Mouse (Mus musculus): ENCODE measurements around the gene Blcap. TPM values are rescaled to one million over a fixed set of nuclear protein-coding genes. Genes with fewer than 3 reads are reported as not detected.

The Blcap gene
- polyA plus RNA-seq, 1 experiment from 2014 or later, result 25.9 TPM

- no peaks in the 10 kb centered on the region for H3K9me3 ChIP-seq (ENCODE audit: control insufficient read depth, low read length)
- whole genome bisulfite sequencing, result 66% methylated on average over 24 of the region's 24 CpGs
- no peak overlapping the region for H3K4me2 ChIP-seq
- H3K4me1 ChIP-seq (replicated peaks; ENCODE audit: control insufficient read depth, insufficient read depth, low read length), result peaks cover 12% of the 10 kb centered on the region
- H3K36me3 ChIP-seq (ENCODE audit: control insufficient read depth, insufficient read depth, low read length), result no peaks in the 10 kb centered on the region
- no peak for ATAC-seq (replicated peaks; ENCODE audit: low FRiP score)
- DNase-seq (ENCODE audit: low spot score), result no peak
- no peak overlapping the region for H3K4me3 ChIP-seq (ENCODE audit: low read depth, low read length)
- no peaks in the 10 kb centered on the region for H3K27me3 ChIP-seq (replicated peaks; ENCODE audit: control insufficient read depth, insufficient read depth, low read length)
- H3K9ac ChIP-seq (ENCODE audit: low read depth, low read length), result no peak overlapping the region
- no peak overlapping the region for H3K27ac ChIP-seq (ENCODE audit: low read depth, low read length)
Observed at GRCm38 (mm10) chr2:157540073-157540952, 30.8 kb downstream of the Blcap start.

GRCm38 (mm10) chr2:157537118-157537517, 34.0 kb downstream of the Blcap start:
- 47% methylated on average over 7 of the region's 7 CpGs for WGBS

GRCm38 (mm10) chr2:157536476-157537081, 34.5 kb downstream of the Blcap start:
- 0 out of 2 replicates have a peak, but pooled peaks cover 5% of the 10 kb centered on the region for H3K27me3 ChIP-seq (replicated peaks; ENCODE audit: control insufficient read depth, insufficient read depth, low read length)
- ATAC-seq (replicated peaks; ENCODE audit: low FRiP score), result no peak
- H3K9ac ChIP-seq (ENCODE audit: low read depth, low read length), result no peak overlapping the region
- H3K36me3 ChIP-seq (ENCODE audit: control insufficient read depth, insufficient read depth, low read length), result no peaks in the 10 kb centered on the region
- peaks cover 10% of the 10 kb centered on the region for H3K4me1 ChIP-seq (replicated peaks; ENCODE audit: control insufficient read depth, insufficient read depth, low read length)
- H3K4me3 ChIP-seq (ENCODE audit: low read depth, low read length), result no peak overlapping the region
- 54% methylated on average over 7 of the region's 7 CpGs for WGBS
- no peak for DNase-seq (ENCODE audit: low spot score)
- no peak overlapping the region for H3K4me2 ChIP-seq
- H3K27ac ChIP-seq (ENCODE audit: low read depth, low read length), result no peak overlapping the region
- no peaks in the 10 kb centered on the region for H3K9me3 ChIP-seq (ENCODE audit: control insufficient read depth, low read length)

More at GRCm38 (mm10) chr2:157537118-157537517, 34.0 kb downstream of the Blcap start:
- Histone ChIP-seq H3K4me2 (no peak overlapping the region), H3K9ac (ENCODE audit: low read depth, low read length) (no peak overlapping the region), H3K27me3 (replicated peaks; ENCODE audit: control insufficient read depth, insufficient read depth, low read length) (0 out of 2 replicates have a peak, but pooled peaks cover 5% of the 10 kb centered on the region), H3K4me1 (replicated peaks; ENCODE audit: control insufficient read depth, insufficient read depth, low read length) (peaks cover 10% of the 10 kb centered on the region), H3K4me3 (ENCODE audit: low read depth, low read length) (no peak overlapping the region), H3K36me3 (ENCODE audit: control insufficient read depth, insufficient read depth, low read length) (no peaks in the 10 kb centered on the region), H3K27ac (ENCODE audit: low read depth, low read length) (no peak overlapping the region), H3K9me3 (ENCODE audit: control insufficient read depth, low read length) (no peaks in the 10 kb centered on the region)
- DNase-seq (ENCODE audit: low spot score) (no peak), ATAC-seq (replicated peaks; ENCODE audit: low FRiP score) (no peak)

GRCm38 (mm10) chr2:157534163-157534562, 36.9 kb downstream of the Blcap start:
- 64% methylated on average over 4 of the region's 4 CpGs for WGBS
- Histone ChIP-seq H3K9me3 (ENCODE audit: control insufficient read depth, low read length) (no peaks in the 10 kb centered on the region), H3K27ac (ENCODE audit: low read depth, low read length) (no peak overlapping the region), H3K4me1 (replicated peaks; ENCODE audit: control insufficient read depth, insufficient read depth, low read length) (peaks cover 4% of the 10 kb centered on the region; the same call in 1 of the 2 replicates), H3K9ac (ENCODE audit: low read depth, low read length) (no peak overlapping the region), H3K4me3 (ENCODE audit: low read depth, low read length) (no peak overlapping the region), H3K4me2 (no peak overlapping the region), H3K36me3 (ENCODE audit: control insufficient read depth, insufficient read depth, low read length) (no peaks in the 10 kb centered on the region), H3K27me3 (replicated peaks; ENCODE audit: control insufficient read depth, insufficient read depth, low read length) (peaks cover 7% of the 10 kb centered on the region; the same call in 1 of the 2 replicates)
- DNase-seq (ENCODE audit: low spot score), result no peak
- no peak for ATAC-seq (replicated peaks; ENCODE audit: low FRiP score)

- ATAC-seq (replicated peaks; ENCODE audit: low FRiP score) (no peak), DNase-seq (ENCODE audit: low spot score) (no peak)
- Histone ChIP-seq H3K27me3 (replicated peaks; ENCODE audit: control insufficient read depth, insufficient read depth, low read length) (peaks cover 7% of the 10 kb centered on the region; the same call in 1 of the 2 replicates), H3K9ac (ENCODE audit: low read depth, low read length) (no peak overlapping the region), H3K4me3 (ENCODE audit: low read depth, low read length) (no peak overlapping the region), H3K27ac (ENCODE audit: low read depth, low read length) (no peak overlapping the region), H3K9me3 (ENCODE audit: control insufficient read depth, low read length) (no peaks in the 10 kb centered on the region), H3K4me2 (no peak overlapping the region), H3K36me3 (ENCODE audit: control insufficient read depth, insufficient read depth, low read length) (no peaks in the 10 kb centered on the region), H3K4me1 (replicated peaks; ENCODE audit: control insufficient read depth, insufficient read depth, low read length) (peaks cover 4% of the 10 kb centered on the region; the same call in 1 of the 2 replicates)
- WGBS, result 53% methylated on average over 8 of the region's 8 CpGs
Observed at GRCm38 (mm10) chr2:157531681-157532426, 39.2 kb downstream of the Blcap start.

- Histone ChIP-seq H3K4me2 (no peak overlapping the region), H3K36me3 (ENCODE audit: control insufficient read depth, insufficient read depth, low read length) (no peaks in the 10 kb centered on the region), H3K27me3 (replicated peaks; ENCODE audit: control insufficient read depth, insufficient read depth, low read length) (peaks cover 10% of the 10 kb centered on the region; the same call in 1 of the 2 replicates), H3K4me1 (replicated peaks; ENCODE audit: control insufficient read depth, insufficient read depth, low read length) (peaks cover 4% of the 10 kb centered on the region; the same call in 1 of the 2 replicates), H3K27ac (ENCODE audit: low read depth, low read length) (no peak overlapping the region), H3K9ac (ENCODE audit: low read depth, low read length) (no peak overlapping the region), H3K9me3 (ENCODE audit: control insufficient read depth, low read length) (no peaks in the 10 kb centered on the region), H3K4me3 (ENCODE audit: low read depth, low read length) (no peak overlapping the region)
- peak; percentile 39; the same call in 1 of the 2 replicates for ATAC-seq (replicated peaks; ENCODE audit: low FRiP score)
- DNase-seq (ENCODE audit: low spot score), result no peak
- WGBS, result 58% methylated on average over 13 of the region's 13 CpGs
Observed at GRCm38 (mm10) chr2:157530056-157530955, 40.8 kb downstream of the Blcap start.

- ATAC-seq (replicated peaks; ENCODE audit: low FRiP score), result no peak
- DNase-seq (ENCODE audit: low spot score), result no peak
- no peak overlapping the region for H3K9ac ChIP-seq (ENCODE audit: low read depth, low read length)
- H3K4me3 ChIP-seq (ENCODE audit: low read depth, low read length), result no peak overlapping the region
- no peaks in the 10 kb centered on the region for H3K36me3 ChIP-seq (ENCODE audit: control insufficient read depth, insufficient read depth, low read length)
- H3K4me2 ChIP-seq, result no peak overlapping the region
- no peaks in the 10 kb centered on the region for H3K4me1 ChIP-seq (replicated peaks; ENCODE audit: control insufficient read depth, insufficient read depth, low read length)
- H3K27ac ChIP-seq (ENCODE audit: low read depth, low read length), result no peak overlapping the region
- 0 out of 2 replicates have a peak, but pooled peaks cover 3% of the 10 kb centered on the region for H3K27me3 ChIP-seq (replicated peaks; ENCODE audit: control insufficient read depth, insufficient read depth, low read length)
- WGBS, result 77% methylated on average over 3 of the region's 3 CpGs
- H3K9me3 ChIP-seq (ENCODE audit: control insufficient read depth, low read length), result no peaks in the 10 kb centered on the region
Observed at GRCm38 (mm10) chr2:157522556-157522955, 48.5 kb downstream of the Blcap start.

All from liver, embryonic 11.5 days (tissue).